In the genomic region with DNA sequence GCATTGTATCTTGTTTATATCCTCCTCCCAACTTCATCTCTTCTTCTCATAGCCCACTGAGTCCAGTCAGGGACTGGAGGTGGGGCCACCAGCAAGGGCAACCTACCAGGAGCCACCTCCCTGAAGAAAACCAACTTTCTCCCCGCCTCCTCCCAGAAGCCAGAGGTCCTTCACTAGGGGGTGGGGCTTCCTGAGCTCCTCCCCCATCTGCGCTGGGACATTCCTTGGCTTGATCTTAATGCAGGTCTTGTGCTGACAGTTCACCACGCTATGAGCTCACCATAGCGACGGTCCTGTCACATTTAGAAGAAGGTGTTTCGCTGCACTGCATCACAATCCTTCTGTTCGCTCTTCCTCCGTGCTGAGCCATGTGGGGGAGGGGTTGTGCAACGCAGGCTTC, we compare ENCODE assay signal across 15 mouse cellular contexts.
"Had no signal": no experiment of that assay in that cellular context is flagged by ENCODE, and none has a peak within 500 bp of the region (broad histone marks: within the 10 kb centered on the region; RNA-seq: fewer than 3 reads in every experiment).

No protein-coding gene starts in this region.

- H3K9me3 ChIP-seq: kidney, embryonic 15.5 days; limb, embryonic 15.5 days; liver, embryonic 12.5 days; neural tube, embryonic 15.5 days had no signal

- H3K4me1 ChIP-seq: kidney, embryonic 15.5 days; limb, embryonic 15.5 days; liver, embryonic 12.5 days; neural tube, embryonic 15.5 days had no signal

- ATAC-seq: liver, embryonic 12.5 days; midbrain, embryonic 13.5 days had no signal

- H3K4me2 ChIP-seq: kidney, embryonic 15.5 days; limb, embryonic 15.5 days; liver, embryonic 12.5 days; lung, embryonic 14.5 days; midbrain, embryonic 13.5 days; neural tube, embryonic 15.5 days had no signal

- H3K9ac ChIP-seq: kidney, embryonic 15.5 days; limb, embryonic 15.5 days; liver, embryonic 12.5 days; lung, embryonic 14.5 days; midbrain, embryonic 13.5 days; neural tube, embryonic 15.5 days had no signal

- DNase-seq: kidney, adult 2 months; kidney, postnatal 14 days; lung, embryonic 14.5 days; lung, postnatal 10 days; lung, postnatal 4 days; right cerebral cortex, postnatal 4 days; thymus, adult 18-20 months; thymus, postnatal 14 days had no signal

- H3K27ac ChIP-seq: kidney, embryonic 15.5 days; left cerebral cortex, adult 2 months; limb, embryonic 15.5 days; liver, embryonic 12.5 days; midbrain, embryonic 13.5 days; neural tube, embryonic 15.5 days had no signal

- H3K27me3 ChIP-seq: kidney, embryonic 15.5 days; liver, embryonic 12.5 days; neural tube, embryonic 15.5 days had no signal

- H3K4me3 ChIP-seq: kidney, embryonic 15.5 days; left cerebral cortex, adult 2 months; limb, embryonic 15.5 days; liver, embryonic 12.5 days; midbrain, embryonic 13.5 days; myocyte; neural tube, embryonic 15.5 days had no signal

- H3K36me3 ChIP-seq: kidney, embryonic 15.5 days; limb, embryonic 15.5 days; liver, embryonic 12.5 days; midbrain, embryonic 13.5 days; neural tube, embryonic 15.5 days had no signal
